Mouse (Mus musculus) small intestine, adult 10 weeks (tissue): ENCODE measurements around the gene Xpnpep2. TPM values are rescaled to one million over a fixed set of nuclear protein-coding genes. Genes with fewer than 3 reads are reported as not detected.

Source experiments
- polyA plus RNA-seq: library from polyadenylated mRNA; stranded (reverse); fragments of 350-450 nt; fragmentation: Illumina TruSeq; extraction: RNeasy Lipid Tissue Mini Kit (QIAGEN cat#74804); gene quantifications from one replicate; pipeline ENCODE4 v1.2.3, GENCODE M21; 2014; ENCODE audit warnings: low replicate concordance

The Xpnpep2 gene
- polyA plus RNA-seq = 13.3 TPM

DNA sequence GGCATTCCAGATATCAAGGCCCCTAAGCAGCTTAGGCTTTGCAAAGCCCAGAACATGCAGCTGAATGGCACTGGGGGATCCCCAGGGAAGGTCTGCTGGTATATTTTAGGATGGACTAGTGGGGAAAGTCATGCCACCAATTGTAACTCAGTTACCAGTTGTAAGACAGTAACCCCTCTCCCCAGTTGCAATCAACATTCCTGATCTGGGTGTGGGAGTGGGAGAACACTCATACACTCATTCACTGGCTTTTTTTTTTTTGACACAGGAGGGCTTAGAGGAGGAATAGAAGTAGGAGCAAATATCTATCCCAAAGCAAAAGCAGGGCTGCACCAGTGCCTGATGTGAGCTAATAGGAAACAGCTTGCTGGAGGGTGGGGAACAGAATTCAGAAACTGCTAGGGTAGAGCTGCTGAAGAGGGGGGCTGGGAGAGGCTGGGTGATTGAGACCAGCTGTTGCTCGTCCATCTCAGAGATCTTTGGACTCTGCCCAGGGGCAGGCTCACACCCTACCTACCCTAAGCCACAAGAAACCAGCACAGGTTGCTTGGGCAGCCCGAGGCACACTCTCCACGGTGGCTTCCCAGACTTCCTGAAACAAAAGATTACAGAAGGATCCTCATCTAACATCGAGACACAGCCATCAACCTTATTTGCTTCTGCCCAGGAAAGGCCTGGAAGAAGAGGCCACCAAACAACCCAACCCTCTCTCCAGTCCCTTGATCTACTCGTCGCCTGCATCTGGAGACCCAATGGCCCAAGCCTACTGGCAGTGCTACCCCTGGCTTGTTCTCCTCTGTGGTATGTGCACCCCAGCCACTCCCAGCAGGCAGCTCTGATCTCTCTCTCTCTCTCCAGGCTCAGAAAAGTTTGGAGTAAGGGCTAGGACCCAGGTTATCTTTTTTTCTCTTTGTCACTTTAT is at the start of gene Xpnpep2:
Gene Xpnpep2, plus strand, starts transcription at position 332 of the 922 bp plus-strand sequence.

DNA sequence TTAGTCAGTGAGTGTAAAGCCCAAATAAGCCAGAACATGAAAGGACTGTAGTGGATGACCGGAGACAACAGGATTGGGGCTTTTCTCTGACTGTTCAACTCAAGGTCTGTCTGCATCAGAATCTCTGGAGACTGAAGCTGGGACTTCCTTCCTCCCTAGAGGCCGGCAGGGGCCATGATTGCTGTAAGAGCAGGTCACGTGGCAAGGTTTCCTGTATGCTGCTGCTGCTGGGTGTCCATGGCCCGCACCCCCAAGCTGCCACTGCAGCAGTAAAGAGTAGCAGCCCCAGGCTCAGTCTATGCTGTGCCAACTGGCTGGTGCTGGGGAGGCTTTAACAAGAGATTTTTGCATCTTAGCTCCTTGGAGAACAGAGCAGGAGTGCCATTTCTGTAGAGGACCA is 37.7 kb downstream of the Xpnpep2 start, which contains the start of gene Sash3:
Gene Sash3, plus strand, starts transcription at position 175 of the 400 bp plus-strand sequence.

Other genes starting within 250 kb of the Xpnpep2 start
- gene Smarca1, start 215.8 kb upstream of the Xpnpep2 start, polyA plus RNA-seq = 3.3 TPM
- gene Ocrl, start 196.3 kb upstream of the Xpnpep2 start, polyA plus RNA-seq = 17.2 TPM
- gene Apln, start 73.9 kb upstream of the Xpnpep2 start, polyA plus RNA-seq = 0.59 TPM
- 2.2 TPM for gene Sash3, start 37.7 kb downstream of the Xpnpep2 start, polyA plus RNA-seq
- 92.3 TPM for gene Zdhhc9, start 100.2 kb downstream of the Xpnpep2 start, polyA plus RNA-seq
- gene Utp14a, start 148.1 kb downstream of the Xpnpep2 start, polyA plus RNA-seq = 14.0 TPM
- gene Bcorl1, start 232.6 kb downstream of the Xpnpep2 start, polyA plus RNA-seq = 1.0 TPM